Mouse (Mus musculus) megakaryocyte, embryonic 14.5 days (primary cell): Measurements from ENCODE around the gene Cemip.

Source experiments
- FLI1 ChIP-seq: IDR thresholded peaks from 2 replicates; pipeline ENCODE4 v1.6.1; 2012; ENCODE audit warnings: low read length, inconsistent platforms, mixed read lengths
- GATA1 ChIP-seq: IDR thresholded peaks from 3 replicates; pipeline ENCODE4 v1.6.1; 2012; ENCODE audit warnings: mixed read lengths, low read length, inconsistent platforms, borderline replicate concordance

DNA sequence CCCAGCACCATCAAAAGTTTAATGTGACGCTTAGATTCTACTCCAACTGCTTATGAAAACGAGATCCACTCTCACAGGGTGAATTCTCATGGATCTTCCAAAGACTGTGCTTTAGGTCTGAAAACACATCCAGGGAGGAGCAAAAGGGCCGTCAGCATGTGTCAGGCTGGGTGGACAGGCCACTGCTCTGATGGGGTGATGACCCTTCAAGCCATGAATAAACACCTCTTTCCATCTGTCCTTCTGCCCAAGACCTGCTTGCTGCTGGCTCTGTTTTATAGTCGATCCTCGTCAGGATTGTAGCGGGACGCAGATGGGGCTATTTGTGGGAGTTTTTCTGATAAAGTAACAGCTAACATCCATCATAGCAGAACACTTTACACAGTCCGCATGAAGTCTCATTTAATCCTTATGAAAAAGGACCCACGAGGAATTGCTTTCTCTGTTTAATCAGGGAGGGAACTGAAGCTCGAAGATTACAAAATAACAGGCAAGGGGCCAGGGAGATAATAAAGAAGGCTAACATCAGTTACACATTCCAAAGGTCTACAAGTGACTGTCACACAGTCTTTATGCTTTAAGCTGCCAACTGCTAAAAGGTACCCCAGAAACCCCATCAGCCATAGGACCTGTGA lies 25.5 kb upstream of the Cemip start:
- TF ChIP-seq FLI1, result no peak
- TF ChIP-seq GATA1, result no peak
